Mouse (Mus musculus) small intestine, adult 2 months (tissue): ENCODE measurements around the gene Slc7a11.

Experiments
- CTCF ChIP-seq: fragments of 200-500 bp; IDR thresholded peaks from 2 replicates; pipeline ENCODE4 v1.5.1; 2012; ENCODE audit warnings: low read depth, mild to moderate bottlenecking, control low read depth, inconsistent platforms, low read length, moderate library complexity, mixed read lengths; ENCODE audit not compliant: insufficient replicate concordance, insufficient read length; ENCODE audit errors: extremely low read depth
- POLR2A ChIP-seq: fragments of 200-500 bp; IDR thresholded peaks from 2 replicates; pipeline ENCODE4 v1.6.1; 2012; ENCODE audit warnings: low read depth, mild to moderate bottlenecking, control low read depth, inconsistent platforms, low read length, moderate library complexity

DNA sequence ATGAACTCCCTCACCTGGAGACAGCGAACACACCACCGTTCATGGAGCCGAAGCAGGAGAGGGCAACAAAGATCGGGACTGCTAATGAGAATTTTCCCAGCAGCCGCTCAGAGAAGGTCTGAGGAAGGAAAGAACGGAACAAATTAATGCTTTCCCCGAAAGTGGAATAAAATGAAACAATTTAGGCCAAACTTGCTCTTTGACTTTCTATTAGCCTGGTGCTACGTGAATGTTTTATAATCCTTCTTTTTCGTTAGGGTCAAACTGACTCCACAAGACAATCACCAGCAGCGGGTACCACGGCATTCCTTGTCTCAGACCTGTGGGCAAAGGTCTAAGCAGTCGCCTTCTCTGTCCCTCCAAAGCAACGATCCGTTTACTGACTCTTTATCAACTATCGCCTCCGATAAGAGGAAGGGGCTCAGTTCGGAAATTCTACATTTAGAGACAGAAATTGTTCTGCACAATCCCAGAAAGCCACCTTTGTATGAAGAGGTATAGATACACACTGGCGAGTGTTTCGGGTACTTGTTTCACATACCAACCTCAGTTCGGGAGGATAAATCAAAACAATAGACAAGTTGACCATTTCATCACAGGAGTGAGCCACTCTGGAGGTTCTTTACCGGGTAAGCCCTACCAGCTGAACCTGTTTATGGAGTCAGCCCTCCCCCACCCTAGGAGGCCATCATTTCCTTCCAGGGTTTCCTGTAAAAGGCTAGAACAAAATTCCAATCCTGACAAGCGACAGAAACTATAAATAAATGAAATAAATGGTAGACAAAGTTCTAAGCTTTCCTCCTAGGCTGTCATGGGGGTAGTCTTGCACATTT lies 61.3 kb downstream of the Slc7a11 start:
- TF ChIP-seq CTCF (0 out of 2 replicates have a peak, but pooled peaks have one; percentile 2), POLR2A (no peak)
